Mouse (Mus musculus): ENCODE data around the gene Ubac2. TPM values are rescaled to one million over a fixed set of nuclear protein-coding genes. Genes with fewer than 3 reads are reported as not detected.

Ubac2 gene
- polyA plus RNA-seq, 1 experiment from 2014 or later: 52.4 TPM

GRCm38 (mm10) chr14:122052896-122053635 is 174.6 kb downstream of the Ubac2 start:
- WGBS: 89% methylated on average over 9 of the region's 9 CpGs
- ATAC-seq (ENCODE audit: low FRiP score, low TSS enrichment): no peak
- Histone ChIP-seq H3K4me2 (ENCODE audit: low read length) (no peak overlapping the region), H3K9ac (replicated peaks; ENCODE audit: low read length) (no peak overlapping the region), H3K4me3 (replicated peaks; ENCODE audit: low read depth, low read length) (no peak overlapping the region), H3K36me3 (ENCODE audit: control insufficient read depth, insufficient read depth, low read length) (no peaks in the 10 kb centered on the region), H3K4me1 (ENCODE audit: control insufficient read depth, insufficient read depth, low read length) (no peaks in the 10 kb centered on the region), H3K27ac (replicated peaks; ENCODE audit: low read depth, low read length) (no peak overlapping the region), H3K9me3 (ENCODE audit: control insufficient read depth, low read length) (no peaks in the 10 kb centered on the region), H3K27me3 (ENCODE audit: control insufficient read depth, insufficient read depth, low read length) (no peaks in the 10 kb centered on the region)
- no peak for DNase-seq

GRCm38 (mm10) chr14:122056871-122057270 is 178.5 kb downstream of the Ubac2 start:
- H3K4me1 ChIP-seq (ENCODE audit: control insufficient read depth, insufficient read depth, low read length): no peaks in the 10 kb centered on the region
- H3K36me3 ChIP-seq (ENCODE audit: control insufficient read depth, insufficient read depth, low read length): no peaks in the 10 kb centered on the region
- no peak for ATAC-seq (ENCODE audit: low FRiP score, low TSS enrichment)

GRCm38 (mm10) chr14:122057941-122058346 is 179.5 kb downstream of the Ubac2 start:
- ATAC-seq (ENCODE audit: low FRiP score, low TSS enrichment) (no peak), DNase-seq (no peak)
- Histone ChIP-seq H3K9ac (replicated peaks; ENCODE audit: low read length) (no peak overlapping the region), H3K9me3 (ENCODE audit: control insufficient read depth, low read length) (no peaks in the 10 kb centered on the region), H3K36me3 (ENCODE audit: control insufficient read depth, insufficient read depth, low read length) (no peaks in the 10 kb centered on the region), H3K27ac (replicated peaks; ENCODE audit: low read depth, low read length) (no peak overlapping the region), H3K4me1 (ENCODE audit: control insufficient read depth, insufficient read depth, low read length) (no peaks in the 10 kb centered on the region), H3K4me3 (replicated peaks; ENCODE audit: low read depth, low read length) (no peak overlapping the region), H3K4me2 (ENCODE audit: low read length) (no peak overlapping the region), H3K27me3 (ENCODE audit: control insufficient read depth, insufficient read depth, low read length) (no peaks in the 10 kb centered on the region)
- 43% methylated on average over 2 of the region's 2 CpGs for WGBS

More at GRCm38 (mm10) chr14:122056871-122057270, 178.5 kb downstream of the Ubac2 start:
- H3K4me2 ChIP-seq (ENCODE audit: low read length): no peak overlapping the region
- WGBS: 85% methylated on average over 6 of the region's 6 CpGs
- H3K4me3 ChIP-seq (replicated peaks; ENCODE audit: low read depth, low read length): no peak overlapping the region
- no peak overlapping the region for H3K9ac ChIP-seq (replicated peaks; ENCODE audit: low read length)
- DNase-seq: no peak
- H3K9me3 ChIP-seq (ENCODE audit: control insufficient read depth, low read length): no peaks in the 10 kb centered on the region
- no peak overlapping the region for H3K27ac ChIP-seq (replicated peaks; ENCODE audit: low read depth, low read length)
- H3K27me3 ChIP-seq (ENCODE audit: control insufficient read depth, insufficient read depth, low read length): no peaks in the 10 kb centered on the region

GRCm38 (mm10) chr14:122060642-122061041 is 182.2 kb downstream of the Ubac2 start:
- no peak overlapping the region for H3K9ac ChIP-seq (replicated peaks; ENCODE audit: low read length)
- no peaks in the 10 kb centered on the region for H3K4me1 ChIP-seq (ENCODE audit: control insufficient read depth, insufficient read depth, low read length)
- 16% methylated on average over 3 of the region's 3 CpGs for WGBS
- no peaks in the 10 kb centered on the region for H3K27me3 ChIP-seq (ENCODE audit: control insufficient read depth, insufficient read depth, low read length)
- no peaks in the 10 kb centered on the region for H3K36me3 ChIP-seq (ENCODE audit: control insufficient read depth, insufficient read depth, low read length)
- no peak overlapping the region for H3K4me3 ChIP-seq (replicated peaks; ENCODE audit: low read depth, low read length)
- ATAC-seq (ENCODE audit: low FRiP score, low TSS enrichment) (0 out of 2 replicates have a peak, but pooled peaks have one; percentile 48), DNase-seq (peak; percentile 87)
- no peaks in the 10 kb centered on the region for H3K9me3 ChIP-seq (ENCODE audit: control insufficient read depth, low read length)
- H3K27ac ChIP-seq (replicated peaks; ENCODE audit: low read depth, low read length): no peak overlapping the region
- H3K4me2 ChIP-seq (ENCODE audit: low read length): no peak overlapping the region

- no peak overlapping the region for H3K27ac ChIP-seq (replicated peaks; ENCODE audit: low read depth, low read length)
- H3K4me1 ChIP-seq (ENCODE audit: control insufficient read depth, insufficient read depth, low read length): no peaks in the 10 kb centered on the region
- DNase-seq (no peak), ATAC-seq (ENCODE audit: low FRiP score, low TSS enrichment) (no peak)
- H3K36me3 ChIP-seq (ENCODE audit: control insufficient read depth, insufficient read depth, low read length): no peaks in the 10 kb centered on the region
- H3K27me3 ChIP-seq (ENCODE audit: control insufficient read depth, insufficient read depth, low read length): no peaks in the 10 kb centered on the region
- no peak overlapping the region for H3K9ac ChIP-seq (replicated peaks; ENCODE audit: low read length)
- no peak overlapping the region for H3K4me2 ChIP-seq (ENCODE audit: low read length)
- H3K4me3 ChIP-seq (replicated peaks; ENCODE audit: low read depth, low read length): no peak overlapping the region
- WGBS: 91% methylated on average over 6 of the region's 6 CpGs
- H3K9me3 ChIP-seq (ENCODE audit: control insufficient read depth, low read length): no peaks in the 10 kb centered on the region
Measured at GRCm38 (mm10) chr14:122061376-122061775, 183.0 kb downstream of the Ubac2 start.

GRCm38 (mm10) chr14:122062411-122063090 is 184.1 kb downstream of the Ubac2 start:
- H3K4me3 ChIP-seq (replicated peaks; ENCODE audit: low read depth, low read length): no peak overlapping the region
- no peaks in the 10 kb centered on the region for H3K27me3 ChIP-seq (ENCODE audit: control insufficient read depth, insufficient read depth, low read length)
- H3K27ac ChIP-seq (replicated peaks; ENCODE audit: low read depth, low read length): no peak overlapping the region
- H3K4me1 ChIP-seq (ENCODE audit: control insufficient read depth, insufficient read depth, low read length): no peaks in the 10 kb centered on the region
- ATAC-seq (ENCODE audit: low FRiP score, low TSS enrichment) (no peak), DNase-seq (no peak)
- no peaks in the 10 kb centered on the region for H3K9me3 ChIP-seq (ENCODE audit: control insufficient read depth, low read length)
- H3K4me2 ChIP-seq (ENCODE audit: low read length): no peak overlapping the region
- H3K9ac ChIP-seq (replicated peaks; ENCODE audit: low read length): no peak overlapping the region
- H3K36me3 ChIP-seq (ENCODE audit: control insufficient read depth, insufficient read depth, low read length): no peaks in the 10 kb centered on the region
- WGBS: 86% methylated on average over 10 of the region's 10 CpGs

GRCm38 (mm10) chr14:122063599-122063998 is 185.2 kb downstream of the Ubac2 start:
- no peaks in the 10 kb centered on the region for H3K4me1 ChIP-seq (ENCODE audit: control insufficient read depth, insufficient read depth, low read length)
- H3K27me3 ChIP-seq (ENCODE audit: control insufficient read depth, insufficient read depth, low read length): no peaks in the 10 kb centered on the region
- DNase-seq: no peak
- H3K27ac ChIP-seq (replicated peaks; ENCODE audit: low read depth, low read length): no peak overlapping the region
- H3K9ac ChIP-seq (replicated peaks; ENCODE audit: low read length): no peak overlapping the region
- no peak overlapping the region for H3K4me3 ChIP-seq (replicated peaks; ENCODE audit: low read depth, low read length)
- WGBS: 79% methylated on average over 5 of the region's 5 CpGs
- H3K36me3 ChIP-seq (ENCODE audit: control insufficient read depth, insufficient read depth, low read length): no peaks in the 10 kb centered on the region
- H3K4me2 ChIP-seq (ENCODE audit: low read length): no peak overlapping the region
- H3K9me3 ChIP-seq (ENCODE audit: control insufficient read depth, low read length): no peaks in the 10 kb centered on the region
- ATAC-seq (ENCODE audit: low FRiP score, low TSS enrichment): no peak

- Histone ChIP-seq H3K9ac (replicated peaks; ENCODE audit: low read length) (no peak overlapping the region), H3K27ac (replicated peaks; ENCODE audit: low read depth, low read length) (no peak overlapping the region), H3K4me1 (ENCODE audit: control insufficient read depth, insufficient read depth, low read length) (no peaks in the 10 kb centered on the region), H3K9me3 (ENCODE audit: control insufficient read depth, low read length) (no peaks in the 10 kb centered on the region), H3K4me3 (replicated peaks; ENCODE audit: low read depth, low read length) (no peak overlapping the region), H3K27me3 (ENCODE audit: control insufficient read depth, insufficient read depth, low read length) (no peaks in the 10 kb centered on the region), H3K36me3 (ENCODE audit: control insufficient read depth, insufficient read depth, low read length) (no peaks in the 10 kb centered on the region), H3K4me2 (ENCODE audit: low read length) (no peak overlapping the region)
- DNase-seq (peak; percentile 73), ATAC-seq (ENCODE audit: low FRiP score, low TSS enrichment) (no peak)
- WGBS: 6% methylated on average over 2 of the region's 2 CpGs
Measured at GRCm38 (mm10) chr14:122064519-122064918, 186.1 kb downstream of the Ubac2 start.

GRCm38 (mm10) chr14:122066243-122066642 is 187.8 kb downstream of the Ubac2 start:
- no peak overlapping the region for H3K9ac ChIP-seq (replicated peaks; ENCODE audit: low read length)
- H3K27ac ChIP-seq (replicated peaks; ENCODE audit: low read depth, low read length): no peak overlapping the region
- H3K36me3 ChIP-seq (ENCODE audit: control insufficient read depth, insufficient read depth, low read length): no peaks in the 10 kb centered on the region
- no peaks in the 10 kb centered on the region for H3K9me3 ChIP-seq (ENCODE audit: control insufficient read depth, low read length)
- H3K4me3 ChIP-seq (replicated peaks; ENCODE audit: low read depth, low read length): no peak overlapping the region
- DNase-seq (no peak), ATAC-seq (ENCODE audit: low FRiP score, low TSS enrichment) (no peak)
- no peaks in the 10 kb centered on the region for H3K27me3 ChIP-seq (ENCODE audit: control insufficient read depth, insufficient read depth, low read length)
- WGBS: 87% methylated on average over 4 of the region's 4 CpGs
- H3K4me1 ChIP-seq (ENCODE audit: control insufficient read depth, insufficient read depth, low read length): no peaks in the 10 kb centered on the region
- no peak overlapping the region for H3K4me2 ChIP-seq (ENCODE audit: low read length)

Data from midbrain, embryonic 14.5 days (tissue).